Mouse (Mus musculus) forebrain, embryonic 13.5 days (tissue): ENCODE data around the gene Tex33. TPM values are rescaled to one million over a fixed set of nuclear protein-coding genes. Genes with fewer than 3 reads are reported as not detected.

Experiments
- ATAC-seq: fragments of 200-750 bp; cut with Nextera tagmentation; 2 replicates; pipeline ENCODE4 v1.8.0; 2017
- H3K27ac ChIP-seq: fragments of 300-500 bp; sonication (generic); 2 replicates; pipeline ENCODE4 v1.5.1; 2015; ENCODE audit warnings: inconsistent platforms, mild to moderate bottlenecking, moderate library complexity
- H3K27me3 ChIP-seq: fragments of 300-500 bp; sonication (generic); 2 replicates; pipeline ENCODE4 v1.6.1; 2015; ENCODE audit warnings: mild to moderate bottlenecking, inconsistent platforms
- H3K36me3 ChIP-seq: fragments of 300-500 bp; sonication (generic); 2 replicates; pipeline ENCODE4 v1.6.1; 2015; ENCODE audit warnings: mild to moderate bottlenecking, inconsistent platforms; ENCODE audit not compliant: poor library complexity, severe bottlenecking
- H3K4me1 ChIP-seq: fragments of 300-500 bp; sonication (generic); 2 replicates; pipeline ENCODE4 v1.6.1; 2015; ENCODE audit warnings: inconsistent platforms
- H3K4me2 ChIP-seq: fragments of 300-500 bp; sonication (generic); 2 replicates; pipeline ENCODE4 v1.6.1; 2015; ENCODE audit warnings: inconsistent platforms, mild to moderate bottlenecking, moderate library complexity
- H3K4me3 ChIP-seq: fragments of 300-500 bp; sonication (generic); 2 replicates; pipeline ENCODE4 v1.5.1; 2015; ENCODE audit warnings: mild to moderate bottlenecking, inconsistent platforms
- H3K9ac ChIP-seq: fragments of 300-500 bp; sonication (generic); 2 replicates; pipeline ENCODE4 v1.6.1; 2015; ENCODE audit warnings: mild to moderate bottlenecking, inconsistent platforms
- H3K9me3 ChIP-seq: fragments of 300-500 bp; sonication (generic); replicated peaks from 2 replicates; pipeline ENCODE4 v1.6.1; 2016; ENCODE audit warnings: inconsistent platforms
- whole genome bisulfite sequencing: fragments of 180-500 bp; shearing (Covaris S2); methylation state at CpG from one replicate; pipeline ENCODE4 v1.1.7; 2015; 5-methylcytosine and 5-hydroxymethylcytosine counted together
- polyA plus RNA-seq: library from polyadenylated mRNA; unstranded; fragments of >200 nt; fragmentation: Nextera tagmentation; extraction: Ambion mirVana; gene quantifications from 2 replicates; pipeline ENCODE4 v1.2.1, GENCODE M21; 2015

Tex33 gene
- polyA plus RNA-seq = not detected in 2 replicates

GRCm38 (mm10) chr15:78395478-78395962, at the start of gene Tex33:
Tex33 (minus strand) TSS chr15:78395912.
- H3K4me1 ChIP-seq = 0 out of 2 replicates have a peak, but pooled peaks cover 3% of the 10 kb centered on the region

GRCm38 (mm10) chr15:78443857-78444256, 48.1 kb upstream of the Tex33 start:
- Histone ChIP-seq H3K9me3 (no peaks in the 10 kb centered on the region), H3K4me1 (peaks cover 18% of the 10 kb centered on the region; the same call in 1 of the 2 replicates), H3K27ac (no peak overlapping the region), H3K9ac (no peak overlapping the region; the same call in 1 of the 2 replicates), H3K27me3 (no peaks in the 10 kb centered on the region), H3K4me2 (no peak overlapping the region), H3K36me3 (0 out of 2 replicates have a peak, but pooled peaks cover 1% of the 10 kb centered on the region), H3K4me3 (no peak overlapping the region)
- 65% methylated on average over 6 of the region's 6 CpGs for WGBS
- no peak for ATAC-seq

More at GRCm38 (mm10) chr15:78395478-78395962, at the start of gene Tex33:
- Histone ChIP-seq H3K27me3 (no peaks in the 10 kb centered on the region), H3K36me3 (no peaks in the 10 kb centered on the region), H3K4me3 (no peak within 1 kb of the TSS), H3K4me2 (no peak within 1 kb of the TSS), H3K9me3 (no peaks in the 10 kb centered on the region), H3K9ac (no peak within 1 kb of the TSS), H3K27ac (no peak within 1 kb of the TSS)
- no peak for ATAC-seq
- 84% methylated on average over 8 of the region's 8 CpGs for WGBS

GRCm38 (mm10) chr15:78442231-78442630, 46.5 kb upstream of the Tex33 start:
- peaks cover 25% of the 10 kb centered on the region for H3K4me1 ChIP-seq
- H3K9me3 ChIP-seq = no peaks in the 10 kb centered on the region
- no peak overlapping the region for H3K9ac ChIP-seq
- ATAC-seq = no peak
- H3K4me3 ChIP-seq = no peak overlapping the region
- no peak overlapping the region for H3K4me2 ChIP-seq
- H3K36me3 ChIP-seq = 0 out of 2 replicates have a peak, but pooled peaks cover 6% of the 10 kb centered on the region
- H3K27ac ChIP-seq = no peak overlapping the region; the same call in 1 of the 2 replicates
- no peaks in the 10 kb centered on the region for H3K27me3 ChIP-seq
- WGBS = 91% methylated on average over 19 of the region's 19 CpGs

DNA sequence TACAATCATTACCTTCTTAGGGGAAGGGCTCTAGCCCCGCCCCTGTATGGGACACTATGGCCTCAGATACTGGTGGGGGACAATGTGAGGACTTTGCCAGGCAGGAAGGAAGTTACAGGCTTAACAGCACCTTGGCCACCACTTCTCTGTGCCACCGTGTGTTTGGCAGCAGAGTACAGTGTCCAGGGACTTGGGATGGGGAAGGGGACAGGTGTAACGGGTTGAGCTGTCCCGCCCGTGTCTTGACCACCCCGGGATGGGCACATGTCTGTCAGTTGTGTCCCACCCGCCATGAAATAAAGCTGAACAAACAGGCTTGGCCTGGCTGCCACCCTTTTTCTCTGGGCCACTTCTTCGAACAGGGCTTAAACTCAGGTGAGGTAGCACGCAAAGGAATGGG, 43.3 kb upstream of the Tex33 start:
- no peak overlapping the region for H3K9ac ChIP-seq
- H3K9me3 ChIP-seq = no peaks in the 10 kb centered on the region
- peaks cover 28% of the 10 kb centered on the region for H3K36me3 ChIP-seq
- no peak overlapping the region for H3K4me3 ChIP-seq
- no peak overlapping the region for H3K27ac ChIP-seq
- H3K4me2 ChIP-seq = no peak overlapping the region
- peaks cover 48% of the 10 kb centered on the region for H3K4me1 ChIP-seq
- no peaks in the 10 kb centered on the region for H3K27me3 ChIP-seq
- ATAC-seq = no peak
- WGBS = 62% methylated on average over 9 of the region's 9 CpGs

DNA sequence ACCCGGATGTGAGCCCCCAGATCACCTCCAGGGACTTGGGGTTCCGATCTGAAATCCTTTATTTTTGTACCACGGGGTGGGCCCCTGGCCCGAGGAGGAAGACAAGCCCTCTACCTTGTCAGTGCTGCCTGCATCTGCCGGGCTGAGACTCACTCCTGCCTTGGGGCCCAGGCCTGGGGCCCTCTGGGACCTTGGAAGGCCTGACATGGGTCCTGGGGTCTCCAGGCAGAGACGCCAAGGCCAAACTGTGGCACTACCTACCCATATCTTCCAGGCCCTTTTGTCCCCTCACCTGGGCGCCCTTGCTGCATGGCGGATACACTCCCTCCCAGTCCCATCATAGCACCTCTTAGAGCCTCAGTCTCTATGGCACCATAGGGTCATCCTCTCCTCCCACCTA, 42.8 kb upstream of the Tex33 start:
- Histone ChIP-seq H3K4me3 (no peak overlapping the region), H3K27ac (no peak overlapping the region), H3K36me3 (peaks cover 32% of the 10 kb centered on the region), H3K9ac (no peak overlapping the region), H3K4me2 (no peak overlapping the region), H3K27me3 (no peaks in the 10 kb centered on the region), H3K9me3 (no peaks in the 10 kb centered on the region), H3K4me1 (peaks cover 48% of the 10 kb centered on the region)
- WGBS = 52% methylated on average over 8 of the region's 8 CpGs
- ATAC-seq = no peak

GRCm38 (mm10) chr15:78438018-78438394, 42.3 kb upstream of the Tex33 start:
- Histone ChIP-seq H3K4me2 (no peak overlapping the region), H3K4me1 (peaks cover 48% of the 10 kb centered on the region), H3K9me3 (no peaks in the 10 kb centered on the region), H3K4me3 (no peak overlapping the region), H3K27me3 (no peaks in the 10 kb centered on the region), H3K9ac (no peak overlapping the region), H3K27ac (no peak overlapping the region), H3K36me3 (peaks cover 37% of the 10 kb centered on the region)
- 46% methylated on average over 4 of the region's 4 CpGs for WGBS
- ATAC-seq = no peak

DNA sequence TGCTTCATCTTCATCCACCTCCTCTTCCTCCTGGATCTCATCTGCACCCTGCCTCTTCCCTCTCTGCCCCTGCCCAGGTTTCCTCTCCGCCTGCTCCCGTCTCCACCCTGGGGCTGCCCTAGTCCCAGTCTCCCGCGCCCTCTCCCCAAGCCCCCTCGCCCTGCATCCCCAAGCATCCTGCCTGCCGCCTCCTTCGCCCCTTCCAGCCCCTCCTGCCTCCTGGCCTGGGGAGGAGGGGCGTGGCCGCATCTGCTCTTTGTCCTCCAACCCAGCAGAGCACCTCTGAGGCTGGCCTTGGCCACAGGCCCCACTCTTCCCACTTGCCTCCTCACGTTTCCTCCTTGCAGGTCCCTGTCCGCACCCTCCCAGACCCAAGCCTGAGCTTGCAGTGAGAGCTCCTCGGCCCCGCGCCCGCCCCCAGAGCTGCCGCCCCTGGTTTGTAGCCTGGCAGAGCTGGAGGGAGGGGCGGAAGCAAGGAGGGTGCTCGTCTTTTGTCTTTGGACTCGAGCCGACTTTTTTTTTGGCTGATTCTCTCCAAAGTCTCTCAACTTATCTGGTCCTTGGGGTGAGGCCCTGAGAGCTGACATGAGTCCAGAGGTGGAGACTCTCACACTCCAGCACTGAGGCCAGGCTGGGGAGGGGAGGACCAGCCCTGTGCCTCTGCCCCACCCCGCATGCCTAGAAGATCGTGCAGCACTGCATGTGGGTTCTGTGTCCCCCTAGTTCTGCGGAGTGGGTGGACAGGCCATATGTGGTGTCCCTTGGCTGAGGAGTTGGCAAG, 41.7 kb upstream of the Tex33 start:
- peaks cover 48% of the 10 kb centered on the region for H3K4me1 ChIP-seq
- peaks cover 42% of the 10 kb centered on the region for H3K36me3 ChIP-seq
- H3K9me3 ChIP-seq = no peaks in the 10 kb centered on the region
- peak overlapping the region; percentile 62 for H3K9ac ChIP-seq
- H3K4me2 ChIP-seq = peak overlapping the region; percentile 65
- ATAC-seq = peak; percentile 33
- H3K27ac ChIP-seq = peak overlapping the region; percentile 75
- WGBS = 12% methylated on average over 22 of the region's 23 CpGs
- peak overlapping the region; percentile 30 for H3K4me3 ChIP-seq
- H3K27me3 ChIP-seq = no peaks in the 10 kb centered on the region

DNA sequence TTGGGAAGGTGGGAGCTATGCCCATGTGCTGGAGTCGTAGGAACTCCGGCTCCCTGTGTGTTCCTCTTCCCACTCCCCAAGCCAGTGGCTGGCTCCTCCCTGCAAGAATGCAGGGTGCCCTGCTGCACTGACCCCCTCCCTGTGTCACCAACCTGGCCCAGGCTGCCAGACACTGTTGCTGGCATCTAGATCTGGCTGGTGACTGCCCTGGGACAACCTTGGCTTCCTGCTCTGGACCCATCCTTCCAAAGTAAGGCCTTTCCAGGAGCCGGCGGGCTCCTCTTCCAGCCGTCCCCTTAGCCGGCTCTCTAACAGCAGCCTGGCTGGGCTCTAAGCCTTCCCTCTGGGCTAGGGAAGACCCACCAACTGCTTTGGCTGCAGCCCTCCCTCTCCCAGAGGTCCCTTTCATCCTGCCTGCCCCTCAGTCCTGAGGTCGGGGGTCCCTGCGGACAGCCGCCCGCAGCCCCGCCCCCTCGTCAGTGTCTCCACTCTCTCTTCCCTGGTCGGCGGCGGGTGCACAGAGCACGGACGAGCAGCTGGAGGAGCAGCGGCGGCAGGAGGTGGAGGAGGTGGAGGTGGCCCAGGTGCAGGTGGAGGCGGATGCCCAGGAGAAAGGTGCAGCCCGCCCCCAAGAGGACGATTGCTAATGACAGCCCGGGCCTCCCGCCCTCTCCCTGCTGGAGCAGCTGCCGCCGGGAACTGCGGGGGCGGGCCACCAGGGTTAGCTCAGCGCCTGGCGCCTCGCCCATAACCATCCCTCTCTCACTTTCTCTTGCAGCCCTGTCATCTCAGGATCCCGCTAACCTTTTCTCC, 40.9 kb upstream of the Tex33 start:
- H3K4me1 ChIP-seq = peaks cover 48% of the 10 kb centered on the region
- WGBS = 11% methylated on average over 25 of the region's 32 CpGs
- peak overlapping the region; percentile 75 for H3K27ac ChIP-seq
- H3K4me3 ChIP-seq = peak overlapping the region; percentile 30
- peak overlapping the region; percentile 65 for H3K4me2 ChIP-seq
- H3K9ac ChIP-seq = peak overlapping the region; percentile 62
- H3K36me3 ChIP-seq = peaks cover 51% of the 10 kb centered on the region
- no peaks in the 10 kb centered on the region for H3K27me3 ChIP-seq
- peak; percentile 73 for ATAC-seq
- H3K9me3 ChIP-seq = no peaks in the 10 kb centered on the region

DNA sequence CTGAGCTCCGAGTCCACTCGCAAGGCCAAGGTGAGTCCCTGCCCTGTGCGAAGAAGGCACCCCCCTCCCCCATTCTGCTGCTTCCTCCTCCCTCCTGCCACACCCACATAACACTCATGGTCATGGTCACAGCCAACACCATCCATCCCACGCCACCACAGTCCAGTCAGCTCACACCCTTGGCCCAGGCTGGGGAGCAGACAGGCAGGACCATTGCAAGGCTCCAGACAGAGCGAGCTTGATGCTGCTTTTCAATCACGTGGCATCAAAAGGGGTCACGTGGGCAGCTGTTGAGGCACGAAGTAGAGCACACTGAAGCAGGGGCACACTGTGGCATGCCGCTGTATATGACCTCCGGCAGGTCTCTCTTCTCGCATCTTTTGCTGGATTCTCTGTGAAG, 40.0 kb upstream of the Tex33 start:
- Histone ChIP-seq H3K4me2 (no peak overlapping the region), H3K4me1 (peaks cover 44% of the 10 kb centered on the region), H3K4me3 (no peak overlapping the region), H3K9ac (no peak overlapping the region), H3K36me3 (peaks cover 60% of the 10 kb centered on the region), H3K9me3 (no peaks in the 10 kb centered on the region), H3K27me3 (no peaks in the 10 kb centered on the region), H3K27ac (no peak overlapping the region)
- no peak for ATAC-seq
- WGBS = 86% methylated on average over 11 of the region's 11 CpGs

- WGBS = 29% methylated on average over 6 of the region's 6 CpGs
- Histone ChIP-seq H3K27me3 (no peaks in the 10 kb centered on the region), H3K9me3 (no peaks in the 10 kb centered on the region), H3K27ac (no peak overlapping the region), H3K4me3 (no peak overlapping the region), H3K36me3 (peaks cover 65% of the 10 kb centered on the region), H3K4me1 (peaks cover 48% of the 10 kb centered on the region), H3K4me2 (no peak overlapping the region), H3K9ac (no peak overlapping the region)
- no peak for ATAC-seq
Observed at GRCm38 (mm10) chr15:78434896-78435520, 39.3 kb upstream of the Tex33 start.

- Histone ChIP-seq H3K27ac (no peak overlapping the region), H3K9ac (no peak overlapping the region), H3K9me3 (no peaks in the 10 kb centered on the region), H3K36me3 (peaks cover 59% of the 10 kb centered on the region), H3K4me2 (no peak overlapping the region), H3K4me1 (peaks cover 43% of the 10 kb centered on the region), H3K27me3 (no peaks in the 10 kb centered on the region), H3K4me3 (no peak overlapping the region)
- no peak for ATAC-seq
- WGBS = 88% methylated on average over 7 of the region's 7 CpGs
Observed at GRCm38 (mm10) chr15:78431541-78432121, 35.9 kb upstream of the Tex33 start.
